Mouse (Mus musculus) heart, adult 11 months (tissue): ENCODE measurements around the gene Rab5a.

ENCODE experiments used
- DNase-seq: peaks from one replicate; pipeline ENCODE4 v3.0.0; 2022

Rab5a gene

GRCm38 (mm10) chr17:53543591-53544324 is 64.7 kb downstream of the Rab5a start:
- peak; percentile 97 for DNase-seq

GRCm38 (mm10) chr17:53551306-53552299 is 72.6 kb downstream of the Rab5a start:
- DNase-seq = no peak

- DNase-seq = peak; percentile 37
These were observed 75.1 kb downstream of the Rab5a start for GRCm38 (mm10) chr17:53554088-53554487.

- peak; percentile 41 for DNase-seq
These were observed 75.8 kb downstream of the Rab5a start for GRCm38 (mm10) chr17:53554813-53555212.
